In genomic region chr13:99226809-99227208, GRCm38 (mm10) we compare ENCODE assay signal across 29 mouse cellular contexts. TPM values are rescaled to one million over a fixed set of nuclear protein-coding genes. Genes with fewer than 3 reads are reported as not detected.
DNase-seq lines count a peak whose midpoint lies in the region; ATAC-seq and TF ChIP-seq lines count a peak whose summit lies in the region.
"Had no signal": no experiment of that assay in that cellular context is flagged by ENCODE, and none has a peak within 500 bp of the region (broad histone marks: within the 10 kb centered on the region; RNA-seq: fewer than 3 reads in every experiment).

No protein-coding gene starts in this region.

- no peak overlapping the region for H3K4me2 ChIP-seq in heart, embryonic 11.5 days
- no peak overlapping the region for H3K4me2 ChIP-seq in heart, embryonic 16.5 days (ENCODE audit: low read depth, low read length)
- H3K4me2 ChIP-seq: hindbrain, embryonic 12.5 days; intestine, embryonic 15.5 days; limb, embryonic 15.5 days; liver, embryonic 13.5 days; neural tube, embryonic 15.5 days; stomach, embryonic 15.5 days had no signal

- H3K27ac ChIP-seq in heart, embryonic 11.5 days (ENCODE audit: low read depth, low read length) = peak overlapping the region; percentile 43
- H3K27ac ChIP-seq in kidney, adult 2 months (ENCODE audit: insufficient read depth, low read depth, low read length) = peak overlapping the region; percentile 65
- H3K27ac ChIP-seq in brown adipose tissue, adult 24 weeks (replicated peaks; ENCODE audit: low read depth, low read length) = peak overlapping the region; percentile 85
- H3K27ac ChIP-seq in heart, embryonic 16.5 days (ENCODE audit: low read length) = peak overlapping the region; percentile 63
- H3K27ac ChIP-seq: hindbrain, embryonic 12.5 days; hindbrain, postnatal 0 days; intestine, embryonic 15.5 days; limb, embryonic 10.5 days; limb, embryonic 15.5 days; liver, embryonic 13.5 days; macrophage; neural tube, embryonic 15.5 days; stomach, embryonic 15.5 days had no signal

- no peak for DNase-seq in heart, postnatal 14 days
- DNase-seq in kidney, adult 2 months = no peak
- DNase-seq in kidney, adult 11 months = no peak
- DNase-seq: adrenal gland, adult 2 months; adrenal gland, postnatal 36 days; B cell, adult 2 months; cerebellum, adult 2 months; cerebellum, postnatal 14 days; kidney, adult 9 months; kidney, postnatal 10 days; layer of hippocampus, postnatal 36 days; liver, embryonic 13.5 days; lung, adult 18-20 months; midbrain, embryonic 14.5 days; right cerebral cortex, postnatal 25 days had no signal

- H3K9ac ChIP-seq in heart, embryonic 11.5 days (ENCODE audit: low read depth, low read length) = no peak overlapping the region
- H3K9ac ChIP-seq in heart, embryonic 16.5 days (ENCODE audit: low read length) = no peak overlapping the region
- H3K9ac ChIP-seq: hindbrain, embryonic 12.5 days; intestine, embryonic 15.5 days; limb, embryonic 15.5 days; liver, embryonic 13.5 days; neural tube, embryonic 15.5 days; stomach, embryonic 15.5 days had no signal

- H3K9me3 ChIP-seq in heart, embryonic 11.5 days (replicated peaks; ENCODE audit: control insufficient read depth, low read length) = no peaks in the 10 kb centered on the region
- H3K9me3 ChIP-seq in heart, embryonic 16.5 days (replicated peaks; ENCODE audit: control insufficient read depth, low read length) = no peaks in the 10 kb centered on the region
- H3K9me3 ChIP-seq: hindbrain, embryonic 12.5 days; intestine, embryonic 15.5 days; limb, embryonic 10.5 days; limb, embryonic 15.5 days; liver, embryonic 13.5 days; neural tube, embryonic 15.5 days; stomach, embryonic 15.5 days had no signal

- H3K4me3 ChIP-seq in heart, embryonic 11.5 days (ENCODE audit: low read depth, low read length) = no peak overlapping the region
- H3K4me3 ChIP-seq in kidney, adult 2 months (ENCODE audit: insufficient read depth, low read depth, low read length) = no peak overlapping the region
- H3K4me3 ChIP-seq in brown adipose tissue, adult 24 weeks (ENCODE audit: insufficient read depth, low read depth, low read length) = no peak overlapping the region
- no peak overlapping the region for H3K4me3 ChIP-seq in heart, embryonic 16.5 days (ENCODE audit: low read length)
- H3K4me3 ChIP-seq: erythroblast, embryonic 14.5 days; hindbrain, embryonic 12.5 days; intestine, embryonic 15.5 days; limb, embryonic 10.5 days; limb, embryonic 15.5 days; liver, embryonic 13.5 days; neural tube, embryonic 15.5 days; stomach, embryonic 15.5 days had no signal

- no peak for TF ChIP-seq CTCF in kidney, adult 2 months (conservative IDR thresholded peaks at IDR 0.05; ENCODE audit: insufficient read depth, insufficient read length, low read depth, low read length)

- no peak for ATAC-seq in heart, embryonic 11.5 days (replicated peaks; ENCODE audit: insufficient number of reproducible peaks, low FRiP score, low TSS enrichment)
- no peak for ATAC-seq in heart, embryonic 16.5 days (replicated peaks; ENCODE audit: extremely low read depth, insufficient read depth, low FRiP score)
- ATAC-seq: activated CD4-positive, CD25-positive, alpha-beta regulatory T cell, adult 4 months; forebrain, embryonic 16.5 days; hindbrain, postnatal 0 days; intestine, embryonic 15.5 days had no signal

- H3K27me3 ChIP-seq in heart, embryonic 11.5 days (ENCODE audit: control insufficient read depth, insufficient read depth, low read length) = no peaks in the 10 kb centered on the region
- H3K27me3 ChIP-seq in kidney, adult 2 months (replicated peaks; ENCODE audit: control insufficient read depth, insufficient read depth, low read length) = no peaks in the 10 kb centered on the region
- H3K27me3 ChIP-seq in heart, embryonic 16.5 days (ENCODE audit: control insufficient read depth, insufficient read depth, low read length) = no peaks in the 10 kb centered on the region
- H3K27me3 ChIP-seq: hindbrain, embryonic 12.5 days; intestine, embryonic 15.5 days; limb, embryonic 15.5 days; liver, embryonic 13.5 days; neural tube, embryonic 15.5 days; stomach, embryonic 15.5 days had no signal

- intact Hi-C loops in heart, postnatal 14 days (cut with DNase I) = no loop called here

- H3K4me1 ChIP-seq in heart, embryonic 11.5 days (ENCODE audit: control insufficient read depth, insufficient read depth, low read length) = peaks cover 11% of the 10 kb centered on the region
- H3K4me1 ChIP-seq in kidney, adult 2 months (ENCODE audit: control insufficient read depth, insufficient read depth, low read length) = no peaks in the 10 kb centered on the region; the same call in 1 of the 2 replicates
- peaks cover 42% of the 10 kb centered on the region for H3K4me1 ChIP-seq in brown adipose tissue, adult 24 weeks (ENCODE audit: control insufficient read depth, insufficient read depth, insufficient read length, low read length)
- H3K4me1 ChIP-seq in heart, embryonic 16.5 days (ENCODE audit: control insufficient read depth, insufficient read depth, low read length) = peaks cover 40% of the 10 kb centered on the region
- H3K4me1 ChIP-seq: neural tube, embryonic 15.5 days; stomach, embryonic 15.5 days had no signal

- H3K36me3 ChIP-seq in heart, embryonic 11.5 days (ENCODE audit: control insufficient read depth, insufficient read depth, low read length) = no peaks in the 10 kb centered on the region
- no peaks in the 10 kb centered on the region; the same call in 1 of the 2 replicates for H3K36me3 ChIP-seq in kidney, adult 2 months (ENCODE audit: control insufficient read depth, insufficient read depth, low read length)
- no peaks in the 10 kb centered on the region for H3K36me3 ChIP-seq in heart, embryonic 16.5 days (ENCODE audit: control insufficient read depth, insufficient read depth)
- H3K36me3 ChIP-seq: hindbrain, embryonic 12.5 days; intestine, embryonic 15.5 days; limb, embryonic 10.5 days; limb, embryonic 15.5 days; liver, embryonic 13.5 days; neural tube, embryonic 15.5 days; stomach, embryonic 15.5 days had no signal

- TF ChIP-seq POLR2A in kidney, adult 2 months (IDR thresholded peaks at IDR 0.05; ENCODE audit: low read depth, low read length) = no peak

- 63% methylated on average over 3 of the region's 3 CpGs for WGBS in heart, embryonic 11.5 days (ENCODE audit: insufficient replicate concordance)
- WGBS in kidney, adult 2 months = 80% methylated on average over 3 of the region's 3 CpGs
- 84% methylated on average over 3 of the region's 3 CpGs for WGBS in heart, embryonic 16.5 days

RNA-seq across cellular contexts. Expression of gene Zfp366, which starts 42.2 kb away (rescaled TPM):
- polyA plus RNA-seq in heart, embryonic 11.5 days (2014; fragmentation: Nextera tagmentation; extraction: Ambion mirVana) = 0.11 and 0.25 TPM in 2 replicates
- 10 to 100 TPM; 19.7 to 21.2 TPM for total RNA-seq in heart, postnatal 14 days (2021)
- 3.1 and 4.3 TPM in 2 replicates for polyA plus RNA-seq in kidney, adult 2 months (2012; rRNA removed)
- polyA plus RNA-seq in brown adipose tissue, adult 24 weeks (2012; ENCODE audit: insufficient read depth, insufficient read length, missing spikeins) = 2.8 and 6.6 TPM in 2 replicates
- 0.66 and 0.75 TPM in 2 replicates for polyA plus RNA-seq in heart, embryonic 16.5 days (2015; fragmentation: Nextera tagmentation; extraction: Ambion mirVana)
- polyA plus RNA-seq: activated CD4-positive, CD25-positive, alpha-beta regulatory T cell, adult 4 months; erythroblast, embryonic 14.5 days had no signal
